Mouse (Mus musculus) testis, adult 2 months (tissue): Measurements from ENCODE around the gene B3gnt6. TPM values are rescaled to one million over a fixed set of nuclear protein-coding genes. Genes with fewer than 3 reads are reported as not detected.

Experiments
- H3K27ac ChIP-seq: fragments of 200-500 bp; 2 replicates; pipeline ENCODE4 v1.5.1; 2012; ENCODE audit warnings: low read depth, low read length; ENCODE audit not compliant: control insufficient read depth, insufficient read depth
- H3K27me3 ChIP-seq: fragments of 200-500 bp; 2 replicates; pipeline ENCODE4 v1.6.1; 2012; ENCODE audit warnings: mild to moderate bottlenecking, low read length, moderate library complexity; ENCODE audit not compliant: control insufficient read depth, insufficient read depth
- H3K36me3 ChIP-seq: fragments of 200-500 bp; 2 replicates; pipeline ENCODE4 v1.6.1; 2012; ENCODE audit warnings: mild to moderate bottlenecking, low read length; ENCODE audit not compliant: control insufficient read depth, insufficient read depth
- H3K4me1 ChIP-seq: fragments of 200-500 bp; 2 replicates; pipeline ENCODE4 v1.6.1; 2012; ENCODE audit warnings: low read length; ENCODE audit not compliant: control insufficient read depth, insufficient read depth
- H3K4me3 ChIP-seq: fragments of 200-500 bp; 2 replicates; pipeline ENCODE4 v1.5.1; 2012; ENCODE audit warnings: low read depth, mild to moderate bottlenecking, low read length, moderate library complexity, mixed read lengths; ENCODE audit not compliant: control insufficient read depth
- CTCF ChIP-seq: fragments of 200-500 bp; IDR thresholded peaks from 2 replicates; pipeline ENCODE4 v1.5.1; 2012; ENCODE audit warnings: low read depth, mild to moderate bottlenecking, inconsistent platforms, low read length, moderate library complexity; ENCODE audit not compliant: control insufficient read depth, insufficient read depth, insufficient replicate concordance
- POLR2A ChIP-seq: fragments of 200-500 bp; IDR thresholded peaks from 2 replicates; pipeline ENCODE4 v1.6.1; 2012; ENCODE audit warnings: low read depth, mild to moderate bottlenecking, inconsistent platforms, low read length, moderate library complexity; ENCODE audit not compliant: control insufficient read depth
- polyA plus RNA-seq: library from polyadenylated mRNA; depleted of rRNA; stranded (reverse); fragments of >200 nt; gene quantifications from 2 replicates; pipeline ENCODE4 v1.2.3, GENCODE M21; 2012; rRNA removed

B3gnt6 gene
- polyA plus RNA-seq, 1 experiment: 0.06 TPM

GRCm38 (mm10) chr7:98145842-98146446 is 53.3 kb downstream of the B3gnt6 start:
- TF ChIP-seq CTCF: no peak
- Histone ChIP-seq H3K4me1 (no peaks in the 10 kb centered on the region), H3K27ac (no peak overlapping the region), H3K4me3 (no peak overlapping the region), H3K27me3 (no peaks in the 10 kb centered on the region), H3K36me3 (no peaks in the 10 kb centered on the region)

- no peaks in the 10 kb centered on the region for H3K27me3 ChIP-seq
- H3K4me3 ChIP-seq: no peak within 1 kb of the TSS
- no peak within 1 kb of the TSS for H3K27ac ChIP-seq
- no peaks in the 10 kb centered on the region for H3K36me3 ChIP-seq
- no peaks in the 10 kb centered on the region for H3K4me1 ChIP-seq
- TF ChIP-seq POLR2A (no peak), CTCF (no peak)
Observed at GRCm38 (mm10) chr7:98145402-98145801, 53.9 kb downstream of the B3gnt6 start, which contains the start of gene Omp. TSS of gene Omp (minus strand) at chr7:98145502.

GRCm38 (mm10) chr7:98142648-98143047 is 56.6 kb downstream of the B3gnt6 start:
- Histone ChIP-seq H3K36me3 (no peaks in the 10 kb centered on the region), H3K27me3 (no peaks in the 10 kb centered on the region), H3K4me3 (no peak overlapping the region), H3K4me1 (peaks cover 3% of the 10 kb centered on the region), H3K27ac (no peak overlapping the region)
- TF ChIP-seq CTCF (no peak), POLR2A (no peak)

Other genes starting within 250 kb of the B3gnt6 start
- gene Myo7a, start 80.0 kb downstream of the B3gnt6 start, polyA plus RNA-seq: 98.0 and 110 TPM in 2 replicates
- 0.11 and 0.14 TPM in 2 replicates for gene Omp, start 54.0 kb downstream of the B3gnt6 start, polyA plus RNA-seq
- gene Capn5, start 21.2 kb downstream of the B3gnt6 start, polyA plus RNA-seq: 0.85 and 2.2 TPM in 2 replicates
- 6.2 and 11.3 TPM in 2 replicates for gene Acer3, start 121.7 kb upstream of the B3gnt6 start, polyA plus RNA-seq
- 5.1 and 5.6 TPM in 2 replicates for gene Tsku, start 161.8 kb upstream of the B3gnt6 start, polyA plus RNA-seq
- gene Gucy2d, start 240.9 kb upstream of the B3gnt6 start, polyA plus RNA-seq: 8.7 and 9.8 TPM in 2 replicates